Mouse (Mus musculus) ovary, postnatal 10 days (tissue): ENCODE results near the gene Slc38a3.
A peak's percentile ranks its signal among the peaks of the same experiment; 100 is the strongest.
"Not testable (repeated sequence)": the region's sequence is repeated elsewhere in the genome, so short reads cannot be mapped to it uniquely, and the experiment has no call there.

Experiments used
- DNase-seq: peaks from one replicate; pipeline ENCODE4 v3.0.0; 2022; ENCODE audit warnings: low spot score

Gene Slc38a3

GRCm38 (mm10) chr9:107695441-107696105, 26.2 kb upstream of the Slc38a3 start:
- no peak for DNase-seq

- DNase-seq = no peak
Measured at GRCm38 (mm10) chr9:107694627-107695026, 25.3 kb upstream of the Slc38a3 start.

- DNase-seq = no peak
Measured at GRCm38 (mm10) chr9:107693433-107693987, 24.2 kb upstream of the Slc38a3 start.

GRCm38 (mm10) chr9:107692785-107693184, 23.5 kb upstream of the Slc38a3 start:
- DNase-seq = no peak

- DNase-seq = no peak
Measured at GRCm38 (mm10) chr9:107690391-107690790, 21.1 kb upstream of the Slc38a3 start.

GRCm38 (mm10) chr9:107688939-107689338, 19.6 kb upstream of the Slc38a3 start:
- DNase-seq = no peak

- no peak for DNase-seq
Measured at GRCm38 (mm10) chr9:107688415-107688814, 19.1 kb upstream of the Slc38a3 start.

GRCm38 (mm10) chr9:107685231-107685981, 16.1 kb upstream of the Slc38a3 start:
- DNase-seq = no peak

GRCm38 (mm10) chr9:107682405-107682804, 13.1 kb upstream of the Slc38a3 start:
- no peak for DNase-seq

GRCm38 (mm10) chr9:107679501-107679900, 10.2 kb upstream of the Slc38a3 start, which contains the start of gene Gnat1:
Gene Gnat1 (minus strand): TSS chr9:107679712.
- no peak for DNase-seq

GRCm38 (mm10) chr9:107678861-107679260, 9.5 kb upstream of the Slc38a3 start:
- no peak for DNase-seq

GRCm38 (mm10) chr9:107677819-107678526, 8.6 kb upstream of the Slc38a3 start:
- DNase-seq = not testable (repeated sequence)

- no peak for DNase-seq
Measured at GRCm38 (mm10) chr9:107677091-107677784, 7.9 kb upstream of the Slc38a3 start.

GRCm38 (mm10) chr9:107676302-107676701, 7.0 kb upstream of the Slc38a3 start:
- no peak for DNase-seq

GRCm38 (mm10) chr9:107675671-107676301, 6.5 kb upstream of the Slc38a3 start:
- peak; percentile 58 for DNase-seq

- no peak for DNase-seq
Measured at GRCm38 (mm10) chr9:107674609-107675429, 5.5 kb upstream of the Slc38a3 start.

- no peak for DNase-seq
Measured at GRCm38 (mm10) chr9:107670259-107670658, 929 bp upstream of the Slc38a3 start.

- no peak for DNase-seq
Measured at GRCm38 (mm10) chr9:107668916-107669315, 414 bp downstream of the Slc38a3 start.

GRCm38 (mm10) chr9:107668011-107668410, 1.3 kb downstream of the Slc38a3 start:
- no peak for DNase-seq

- no peak for DNase-seq
Measured at GRCm38 (mm10) chr9:107667219-107667618, 2.1 kb downstream of the Slc38a3 start.
